In genomic region chr15:57589404-57590377, GRCm38 (mm10) we compare ENCODE assay signal across 9 mouse cellular contexts.
DNase-seq lines count a peak whose midpoint lies in the region; ATAC-seq lines count a peak whose summit lies in the region.
"Had no signal": no experiment of that assay in that cellular context is flagged by ENCODE, and none has a peak within 500 bp of the region (broad histone marks: within the 10 kb centered on the region; RNA-seq: fewer than 3 reads in every experiment).

No protein-coding gene starts in this region.

- no peaks in the 10 kb centered on the region for H3K9me3 ChIP-seq in heart, embryonic 12.5 days (replicated peaks)
- H3K9me3 ChIP-seq in heart, embryonic 11.5 days (replicated peaks; ENCODE audit: control insufficient read depth, low read length) = no peaks in the 10 kb centered on the region
- no peaks in the 10 kb centered on the region for H3K9me3 ChIP-seq in limb, embryonic 15.5 days

- peaks cover 26% of the 10 kb centered on the region for H3K4me1 ChIP-seq in heart, embryonic 12.5 days (replicated peaks)
- H3K4me1 ChIP-seq in heart, embryonic 11.5 days (ENCODE audit: control insufficient read depth, insufficient read depth, low read length) = 0 out of 2 replicates have a peak, but pooled peaks cover 3% of the 10 kb centered on the region
- H3K4me1 ChIP-seq in limb, embryonic 15.5 days = peaks cover 13% of the 10 kb centered on the region

- H3K9ac ChIP-seq in heart, embryonic 12.5 days = no peak overlapping the region
- H3K9ac ChIP-seq in heart, embryonic 11.5 days (ENCODE audit: low read depth, low read length) = no peak overlapping the region
- H3K9ac ChIP-seq in limb, embryonic 15.5 days = no peak overlapping the region

- no peak overlapping the region; the same call in 1 of the 2 replicates for H3K4me2 ChIP-seq in heart, embryonic 12.5 days
- no peak overlapping the region for H3K4me2 ChIP-seq in heart, embryonic 11.5 days
- H3K4me2 ChIP-seq in limb, embryonic 15.5 days = no peak overlapping the region

- 39% methylated on average over 10 of the region's 12 CpGs for whole genome bisulfite sequencing in heart, embryonic 12.5 days
- 50% methylated on average over 11 of the region's 12 CpGs for WGBS in heart, embryonic 11.5 days (ENCODE audit: insufficient replicate concordance)
- WGBS in limb, embryonic 15.5 days = 28% methylated on average over 10 of the region's 12 CpGs

- DNase-seq in cerebellum, adult 8-10 months = peak; percentile 78
- DNase-seq in forelimb bud, embryonic 11.5 days (ENCODE audit: low read depth, low spot score) = peak; percentile 78
- no peak for DNase-seq in layer of hippocampus, adult 18-20 months (ENCODE audit: low spot score in 2 of 2)
- no peak for DNase-seq in urinary bladder, postnatal 4 days (ENCODE audit: low spot score in 2 of 2)
- DNase-seq in layer of hippocampus, postnatal 14 days (ENCODE audit: low spot score in 2 of 2) = no peak

- peak overlapping the region; percentile 6; the same call in 1 of the 2 replicates for H3K27ac ChIP-seq in heart, embryonic 12.5 days (ENCODE audit: poor library complexity, severe bottlenecking)
- no peak overlapping the region for H3K27ac ChIP-seq in heart, embryonic 11.5 days (ENCODE audit: low read depth, low read length)
- no peak overlapping the region for H3K27ac ChIP-seq in limb, embryonic 15.5 days

- no peak overlapping the region for H3K4me3 ChIP-seq in heart, embryonic 12.5 days
- no peak overlapping the region for H3K4me3 ChIP-seq in heart, embryonic 11.5 days (ENCODE audit: low read depth, low read length)
- no peak overlapping the region for H3K4me3 ChIP-seq in limb, embryonic 15.5 days

- peak; percentile 44; the same call in 1 of the 2 replicates for ATAC-seq in heart, embryonic 12.5 days (ENCODE audit: insufficient number of reproducible peaks, low FRiP score)
- no peak; the same call in 1 of the 2 replicates for ATAC-seq in heart, embryonic 11.5 days (replicated peaks; ENCODE audit: insufficient number of reproducible peaks, low FRiP score, low TSS enrichment)
- peak; percentile 52; the same call in 1 of the 2 replicates for ATAC-seq in limb, embryonic 15.5 days (ENCODE audit: insufficient number of reproducible peaks, low FRiP score, low TSS enrichment, low read depth)

- no peaks in the 10 kb centered on the region for H3K36me3 ChIP-seq in heart, embryonic 12.5 days
- no peaks in the 10 kb centered on the region for H3K36me3 ChIP-seq in heart, embryonic 11.5 days (ENCODE audit: control insufficient read depth, insufficient read depth, low read length)
- no peaks in the 10 kb centered on the region for H3K36me3 ChIP-seq in limb, embryonic 15.5 days

- no peaks in the 10 kb centered on the region for H3K27me3 ChIP-seq in heart, embryonic 12.5 days (replicated peaks)
- no peaks in the 10 kb centered on the region for H3K27me3 ChIP-seq in heart, embryonic 11.5 days (ENCODE audit: control insufficient read depth, insufficient read depth, low read length)
- no peaks in the 10 kb centered on the region for H3K27me3 ChIP-seq in limb, embryonic 15.5 days
- H3K27me3 ChIP-seq: CH12.LX had no signal

Comparison
In these comparisons a context has a peak if more than half of its experiments do, and no peak if none do; other contexts are left out.
1. DNase-seq: peak in cerebellum, adult 8-10 months (single experiment) and forelimb bud, embryonic 11.5 days (single experiment); none in layer of hippocampus, adult 18-20 months (0 of 2), urinary bladder, postnatal 4 days (0 of 2) and layer of hippocampus, postnatal 14 days (0 of 2).